Mouse (Mus musculus): ENCODE results near the gene Il13ra1. TPM values are rescaled to one million over a fixed set of nuclear protein-coding genes. Genes with fewer than 3 reads are reported as not detected.

The Il13ra1 gene
- polyA plus RNA-seq (2014; fragmentation: Nextera tagmentation; extraction: Ambion mirVana): 17.8 and 21.3 TPM in 2 replicates

DNA sequence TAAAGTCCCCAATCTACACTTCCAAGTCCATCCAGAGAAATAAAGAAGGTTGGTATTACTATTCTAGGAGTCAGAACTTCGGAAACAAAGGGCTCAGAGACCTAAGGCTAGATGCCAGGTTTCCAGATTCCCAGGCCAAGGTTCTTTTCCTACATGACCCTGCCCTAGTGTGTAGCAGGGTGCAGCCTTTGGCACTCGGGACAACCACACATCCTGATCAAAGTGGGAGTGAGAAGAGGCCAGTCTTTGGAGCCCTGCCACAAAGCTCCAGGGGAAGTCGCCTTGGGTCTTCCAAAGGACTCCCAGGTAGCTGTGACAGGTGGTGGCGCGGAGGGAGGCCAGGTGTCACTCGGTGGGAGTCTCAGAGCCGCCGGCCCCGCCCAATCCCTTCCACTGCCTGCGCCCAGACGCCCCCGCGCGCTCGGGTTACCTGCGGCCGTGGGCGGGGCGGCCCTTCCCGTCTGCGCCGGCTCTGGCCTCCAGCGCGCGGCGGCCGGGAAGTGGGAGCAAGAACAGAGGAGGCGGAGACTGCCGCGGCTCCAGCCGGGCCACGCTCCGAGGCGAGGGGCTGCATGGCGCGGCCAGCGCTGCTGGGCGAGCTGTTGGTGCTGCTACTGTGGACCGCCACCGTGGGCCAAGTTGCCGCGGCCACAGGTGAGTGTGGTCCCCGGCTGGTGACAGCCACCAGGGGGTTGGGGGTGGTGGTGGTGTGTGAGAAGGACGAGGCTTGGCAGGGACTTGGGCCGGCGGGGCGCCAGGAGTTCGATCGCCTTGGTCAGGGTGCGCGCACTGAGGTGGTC, at the start of gene Il13ra1:
Gene Il13ra1, plus strand, starts transcription at position 489 of the 800 bp plus-strand sequence.
- ATAC-seq (replicated peaks; ENCODE audit: insufficient number of reproducible peaks, low FRiP score, low TSS enrichment): no peak; the same call in 1 of the 2 replicates
- H3K4me3 ChIP-seq (ENCODE audit: low read depth, low read length): peak within 1 kb of the TSS; percentile 44
- H3K4me1 ChIP-seq (ENCODE audit: control insufficient read depth, insufficient read depth, low read length): no peaks in the 10 kb centered on the region
- H3K9ac ChIP-seq (ENCODE audit: low read depth, low read length): peak within 1 kb of the TSS; percentile 67
- H3K36me3 ChIP-seq (ENCODE audit: control insufficient read depth, insufficient read depth, low read length): no peaks in the 10 kb centered on the region
- no peaks in the 10 kb centered on the region for H3K27me3 ChIP-seq (ENCODE audit: control insufficient read depth, insufficient read depth, low read length)
- peak within 1 kb of the TSS; percentile 65 for H3K4me2 ChIP-seq
- no peak within 1 kb of the TSS for H3K27ac ChIP-seq (ENCODE audit: low read depth, low read length)
- H3K9me3 ChIP-seq (replicated peaks; ENCODE audit: control insufficient read depth, low read length): no peaks in the 10 kb centered on the region
- 17% methylated on average over 50 of the region's 51 CpGs for WGBS (ENCODE audit: insufficient replicate concordance)

DNA sequence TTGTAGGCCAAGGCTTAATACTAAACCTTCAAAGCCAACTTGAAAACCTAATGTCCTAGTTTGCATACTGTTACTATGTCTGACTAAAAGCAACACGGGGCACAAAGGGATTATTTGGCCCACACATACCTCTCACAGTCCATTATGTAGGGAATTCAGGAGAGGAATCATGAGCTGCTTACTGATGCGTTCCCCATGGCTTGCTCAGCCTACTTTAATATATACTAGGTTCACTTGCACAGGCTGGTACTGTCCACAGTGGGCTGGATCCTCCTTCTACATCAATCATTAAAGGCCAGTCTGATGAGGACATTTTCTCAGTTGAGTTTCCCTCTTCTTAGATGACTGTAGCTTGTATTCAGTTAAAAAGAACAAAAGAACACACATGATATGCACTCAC, 37.9 kb upstream of the Il13ra1 start:
- H3K27ac ChIP-seq (ENCODE audit: low read depth, low read length): no peak overlapping the region
- H3K9ac ChIP-seq (ENCODE audit: low read depth, low read length): no peak overlapping the region
- no peaks in the 10 kb centered on the region for H3K36me3 ChIP-seq (ENCODE audit: control insufficient read depth, insufficient read depth, low read length)
- ATAC-seq (replicated peaks; ENCODE audit: insufficient number of reproducible peaks, low FRiP score, low TSS enrichment): no peak
- no peaks in the 10 kb centered on the region for H3K4me1 ChIP-seq (ENCODE audit: control insufficient read depth, insufficient read depth, low read length)
- no peaks in the 10 kb centered on the region for H3K9me3 ChIP-seq (replicated peaks; ENCODE audit: control insufficient read depth, low read length)
- no peaks in the 10 kb centered on the region for H3K27me3 ChIP-seq (ENCODE audit: control insufficient read depth, insufficient read depth, low read length)
- 77% methylated on average over 2 of the region's 2 CpGs for WGBS (ENCODE audit: insufficient replicate concordance)
- no peak overlapping the region for H3K4me2 ChIP-seq
- no peak overlapping the region for H3K4me3 ChIP-seq (ENCODE audit: low read depth, low read length)

DNA sequence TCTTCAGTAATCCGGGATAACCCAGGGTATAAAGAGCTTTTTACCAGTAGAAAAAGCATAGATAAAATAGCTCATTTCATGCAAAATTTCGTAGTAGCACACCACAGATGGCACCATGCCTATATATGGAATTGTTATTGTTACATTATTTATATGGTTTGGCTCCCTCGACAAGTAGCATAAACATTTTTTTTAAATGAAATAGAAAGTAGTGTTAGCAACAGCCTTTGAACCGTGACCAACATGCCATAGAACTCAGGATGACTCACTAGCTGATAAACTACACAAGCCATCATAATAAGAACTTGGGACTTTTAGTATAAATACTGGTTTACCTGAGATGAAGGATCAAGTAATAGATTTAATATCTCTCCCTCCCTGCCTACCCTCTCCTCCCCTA, 34.7 kb upstream of the Il13ra1 start:
- Histone ChIP-seq H3K9me3 (replicated peaks; ENCODE audit: control insufficient read depth, low read length) (no peaks in the 10 kb centered on the region), H3K4me1 (ENCODE audit: control insufficient read depth, insufficient read depth, low read length) (no peaks in the 10 kb centered on the region), H3K4me3 (ENCODE audit: low read depth, low read length) (no peak overlapping the region), H3K4me2 (no peak overlapping the region), H3K27me3 (ENCODE audit: control insufficient read depth, insufficient read depth, low read length) (no peaks in the 10 kb centered on the region), H3K27ac (ENCODE audit: low read depth, low read length) (no peak overlapping the region), H3K36me3 (ENCODE audit: control insufficient read depth, insufficient read depth, low read length) (no peaks in the 10 kb centered on the region), H3K9ac (ENCODE audit: low read depth, low read length) (no peak overlapping the region)
- ATAC-seq (replicated peaks; ENCODE audit: insufficient number of reproducible peaks, low FRiP score, low TSS enrichment): no peak
- 60% methylated on average over 4 of the region's 4 CpGs for WGBS (ENCODE audit: insufficient replicate concordance)

DNA sequence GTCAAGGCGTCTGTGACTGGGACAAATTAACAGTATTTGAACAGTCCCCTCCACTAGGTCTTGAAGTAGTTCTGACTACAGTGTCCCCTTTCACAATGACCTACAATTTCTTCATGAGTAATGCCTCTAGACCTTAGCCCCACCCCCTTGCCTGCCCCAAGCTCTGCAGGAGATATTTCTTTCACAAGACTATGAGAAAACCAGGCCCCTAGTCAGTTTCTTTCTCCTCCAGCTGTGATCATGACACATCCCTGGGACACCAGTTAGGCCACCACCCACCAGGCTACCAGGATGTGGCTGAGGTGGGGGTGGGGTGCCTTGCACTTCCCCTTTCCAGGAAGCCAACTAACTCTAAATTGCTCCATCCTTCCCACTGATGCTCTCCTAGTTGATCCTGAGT, 29.0 kb upstream of the Il13ra1 start:
- Histone ChIP-seq H3K9ac (ENCODE audit: low read depth, low read length) (no peak overlapping the region), H3K4me3 (ENCODE audit: low read depth, low read length) (no peak overlapping the region), H3K4me2 (no peak overlapping the region), H3K36me3 (ENCODE audit: control insufficient read depth, insufficient read depth, low read length) (no peaks in the 10 kb centered on the region), H3K4me1 (ENCODE audit: control insufficient read depth, insufficient read depth, low read length) (no peaks in the 10 kb centered on the region), H3K27ac (ENCODE audit: low read depth, low read length) (no peak overlapping the region), H3K27me3 (ENCODE audit: control insufficient read depth, insufficient read depth, low read length) (no peaks in the 10 kb centered on the region), H3K9me3 (replicated peaks; ENCODE audit: control insufficient read depth, low read length) (no peaks in the 10 kb centered on the region)
- ATAC-seq (replicated peaks; ENCODE audit: insufficient number of reproducible peaks, low FRiP score, low TSS enrichment): no peak
- whole genome bisulfite sequencing (ENCODE audit: insufficient replicate concordance): 67% methylated on average over 1 of the region's 1 CpGs

DNA sequence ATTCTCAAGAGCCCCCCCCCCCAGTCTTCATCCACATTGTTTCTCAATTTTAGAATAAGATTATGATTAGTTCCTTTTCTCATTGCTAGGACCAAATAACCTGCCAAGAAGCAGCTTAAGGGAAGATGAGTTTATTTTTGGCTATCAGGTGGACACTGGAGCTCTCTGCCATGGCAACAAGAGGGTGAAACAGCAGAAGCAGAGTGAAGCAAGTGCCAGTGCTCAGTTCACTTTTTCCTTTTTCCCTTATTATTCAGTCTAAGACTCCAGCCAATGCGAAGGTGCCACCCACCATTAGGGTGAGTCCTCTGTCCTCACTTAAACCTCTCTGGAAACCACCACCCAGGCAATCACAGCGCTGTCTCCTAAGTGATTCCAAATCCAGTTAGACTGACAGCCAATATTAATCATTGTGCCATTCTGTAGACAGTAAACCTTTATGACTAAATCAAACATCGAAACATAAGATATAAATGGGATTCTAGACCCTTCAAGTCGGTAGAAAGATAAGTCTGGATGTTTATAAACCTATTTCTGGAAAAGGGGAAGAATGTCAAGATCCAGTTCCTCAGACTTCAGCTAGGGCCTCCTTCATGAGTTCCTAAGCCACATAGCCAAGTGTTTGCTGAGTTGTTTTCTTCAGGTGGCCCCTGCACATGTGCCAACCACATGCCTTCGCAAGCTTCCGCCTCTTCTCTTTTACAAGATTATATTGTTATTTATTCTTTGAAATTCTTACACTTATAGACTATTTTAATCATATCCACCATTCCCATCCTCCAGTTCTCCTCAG, 23.2 kb upstream of the Il13ra1 start:
- Histone ChIP-seq H3K4me3 (ENCODE audit: low read depth, low read length) (no peak overlapping the region), H3K36me3 (ENCODE audit: control insufficient read depth, insufficient read depth, low read length) (no peaks in the 10 kb centered on the region), H3K9me3 (replicated peaks; ENCODE audit: control insufficient read depth, low read length) (no peaks in the 10 kb centered on the region), H3K4me1 (ENCODE audit: control insufficient read depth, insufficient read depth, low read length) (no peaks in the 10 kb centered on the region), H3K9ac (ENCODE audit: low read depth, low read length) (no peak overlapping the region), H3K4me2 (no peak overlapping the region), H3K27me3 (ENCODE audit: control insufficient read depth, insufficient read depth, low read length) (no peaks in the 10 kb centered on the region), H3K27ac (ENCODE audit: low read depth, low read length) (no peak overlapping the region)
- ATAC-seq (replicated peaks; ENCODE audit: insufficient number of reproducible peaks, low FRiP score, low TSS enrichment): no peak
- WGBS (ENCODE audit: insufficient replicate concordance): 72% methylated on average over 6 of the region's 6 CpGs

DNA sequence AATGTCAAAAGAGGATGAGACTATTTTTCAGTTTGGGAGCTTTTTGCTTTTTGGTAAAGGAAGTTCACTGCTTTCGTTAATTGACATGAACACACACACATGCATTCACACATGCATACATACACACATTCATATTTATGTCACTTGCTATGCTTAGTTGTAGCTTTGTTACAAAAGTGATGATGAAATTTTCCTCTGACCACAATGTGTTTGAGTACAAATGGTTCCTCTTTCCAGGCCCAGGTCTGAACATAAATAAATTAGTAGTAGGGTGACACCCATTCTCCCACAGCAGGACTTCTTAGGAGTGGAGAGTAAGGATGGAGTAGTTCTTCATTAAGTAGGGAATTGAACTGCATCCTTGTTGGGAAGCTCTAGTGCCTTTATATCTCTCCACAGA, 11.0 kb upstream of the Il13ra1 start:
- H3K4me3 ChIP-seq (ENCODE audit: low read depth, low read length): no peak overlapping the region
- H3K27ac ChIP-seq (ENCODE audit: low read depth, low read length): no peak overlapping the region
- H3K36me3 ChIP-seq (ENCODE audit: control insufficient read depth, insufficient read depth, low read length): no peaks in the 10 kb centered on the region
- WGBS (ENCODE audit: insufficient replicate concordance): 79% methylated on average over 1 of the region's 1 CpGs
- H3K4me1 ChIP-seq (ENCODE audit: control insufficient read depth, insufficient read depth, low read length): no peaks in the 10 kb centered on the region
- no peak for ATAC-seq (replicated peaks; ENCODE audit: insufficient number of reproducible peaks, low FRiP score, low TSS enrichment)
- no peak overlapping the region for H3K4me2 ChIP-seq
- no peaks in the 10 kb centered on the region for H3K9me3 ChIP-seq (replicated peaks; ENCODE audit: control insufficient read depth, low read length)
- no peaks in the 10 kb centered on the region for H3K27me3 ChIP-seq (ENCODE audit: control insufficient read depth, insufficient read depth, low read length)
- H3K9ac ChIP-seq (ENCODE audit: low read depth, low read length): no peak overlapping the region

DNA sequence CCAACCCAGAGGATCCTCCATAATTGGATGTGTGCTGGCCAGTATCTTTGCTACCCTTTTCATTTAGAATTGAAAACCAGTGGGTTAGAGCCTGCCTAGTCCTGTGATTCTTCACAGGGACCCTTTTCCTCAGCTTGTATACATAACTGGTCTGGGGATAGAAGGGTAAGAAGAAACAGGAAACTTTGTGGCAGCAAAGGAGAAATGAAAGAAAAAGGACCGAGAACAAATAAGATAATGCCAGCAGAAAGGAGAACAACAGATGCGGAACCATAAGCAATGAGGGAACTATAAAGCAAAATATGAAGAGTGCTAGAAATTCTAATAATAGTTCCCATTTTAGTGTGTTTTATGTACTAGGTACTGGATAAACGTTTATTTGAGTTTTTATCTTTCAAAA, 10.6 kb upstream of the Il13ra1 start:
- no peak overlapping the region for H3K9ac ChIP-seq (ENCODE audit: low read depth, low read length)
- no peak overlapping the region for H3K27ac ChIP-seq (ENCODE audit: low read depth, low read length)
- 63% methylated on average over 3 of the region's 3 CpGs for WGBS (ENCODE audit: insufficient replicate concordance)
- no peaks in the 10 kb centered on the region for H3K9me3 ChIP-seq (replicated peaks; ENCODE audit: control insufficient read depth, low read length)
- H3K4me2 ChIP-seq: no peak overlapping the region
- no peaks in the 10 kb centered on the region for H3K27me3 ChIP-seq (ENCODE audit: control insufficient read depth, insufficient read depth, low read length)
- no peak for ATAC-seq (replicated peaks; ENCODE audit: insufficient number of reproducible peaks, low FRiP score, low TSS enrichment)
- no peaks in the 10 kb centered on the region for H3K36me3 ChIP-seq (ENCODE audit: control insufficient read depth, insufficient read depth, low read length)
- no peaks in the 10 kb centered on the region for H3K4me1 ChIP-seq (ENCODE audit: control insufficient read depth, insufficient read depth, low read length)
- H3K4me3 ChIP-seq (ENCODE audit: low read depth, low read length): no peak overlapping the region

DNA sequence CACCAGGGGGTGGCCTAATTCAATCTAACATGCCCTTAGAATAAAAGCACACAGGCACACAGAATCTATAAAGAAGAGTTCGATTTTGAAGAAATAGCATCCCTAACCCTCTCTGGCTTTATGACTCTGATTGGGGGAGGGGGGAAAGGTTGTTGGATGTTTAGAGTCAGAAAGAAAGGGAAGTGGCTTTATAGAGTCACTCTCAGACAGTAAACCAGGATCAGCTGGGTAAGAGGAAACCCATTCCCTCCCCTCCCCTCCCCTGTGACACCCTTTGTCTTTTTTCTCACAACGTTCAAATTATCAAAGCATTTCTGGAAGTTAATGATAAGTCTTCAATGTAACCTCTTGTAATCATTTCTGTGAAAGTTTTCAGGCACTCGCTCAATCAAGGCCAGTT, 3.3 kb upstream of the Il13ra1 start:
- H3K27ac ChIP-seq (ENCODE audit: low read depth, low read length): no peak overlapping the region
- no peaks in the 10 kb centered on the region for H3K36me3 ChIP-seq (ENCODE audit: control insufficient read depth, insufficient read depth, low read length)
- no peaks in the 10 kb centered on the region for H3K4me1 ChIP-seq (ENCODE audit: control insufficient read depth, insufficient read depth, low read length)
- WGBS (ENCODE audit: insufficient replicate concordance): 51% methylated on average over 3 of the region's 3 CpGs
- no peak for ATAC-seq (replicated peaks; ENCODE audit: insufficient number of reproducible peaks, low FRiP score, low TSS enrichment)
- H3K9ac ChIP-seq (ENCODE audit: low read depth, low read length): no peak overlapping the region
- H3K27me3 ChIP-seq (ENCODE audit: control insufficient read depth, insufficient read depth, low read length): no peaks in the 10 kb centered on the region
- H3K4me3 ChIP-seq (ENCODE audit: low read depth, low read length): no peak overlapping the region
- no peak overlapping the region for H3K4me2 ChIP-seq
- no peaks in the 10 kb centered on the region for H3K9me3 ChIP-seq (replicated peaks; ENCODE audit: control insufficient read depth, low read length)

All from heart, embryonic 11.5 days (tissue).